Mouse (Mus musculus) brain, embryonic 18.5 days (tissue): ENCODE data around the gene Olfml2a.
A peak's percentile ranks its signal among the peaks of the same experiment; 100 is the strongest.

Experiments
- DNase-seq: peaks from one replicate; pipeline ENCODE4 v3.0.0-alpha.2; 2012; ENCODE audit warnings: low read depth, low spot score

The Olfml2a gene

DNA sequence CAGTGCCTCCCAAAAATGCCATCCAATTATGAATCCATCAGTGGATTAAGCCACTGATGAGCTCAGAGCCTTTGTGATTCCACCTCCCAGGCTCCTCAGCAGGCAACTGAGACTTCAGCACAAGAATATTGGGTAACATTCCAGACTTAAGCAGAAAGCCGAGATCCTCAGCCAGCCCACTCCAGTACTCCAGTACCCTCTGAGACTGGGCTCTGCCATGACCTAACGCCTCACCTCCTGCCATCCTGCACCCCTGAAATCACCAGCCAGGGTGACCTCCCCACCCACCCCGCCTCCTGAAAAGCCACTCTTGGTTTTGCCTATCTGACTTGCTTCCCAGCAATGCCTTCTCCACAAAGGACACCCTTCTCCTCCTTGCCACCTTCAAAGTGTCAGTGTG is 5.6 kb downstream of the Olfml2a start:
- DNase-seq, result no peak

DNA sequence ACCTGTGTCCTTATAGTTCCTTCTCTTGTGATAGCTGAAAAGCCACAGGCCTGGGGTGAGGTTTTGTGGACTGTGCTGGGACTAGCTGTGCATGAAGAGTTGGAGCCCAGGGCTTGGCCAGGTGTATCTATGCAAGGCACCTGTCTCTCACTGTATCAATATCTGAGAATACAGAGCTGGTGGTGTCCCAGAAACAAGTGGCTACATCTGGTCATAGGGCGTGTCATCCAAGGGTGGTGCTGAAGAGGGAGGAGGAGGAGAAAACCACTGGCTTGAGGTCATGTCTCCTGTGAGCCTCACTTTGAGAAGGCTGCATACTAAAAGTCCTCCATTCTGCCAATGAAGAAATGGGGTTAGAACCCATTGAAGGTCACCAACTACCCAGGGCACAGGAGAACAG is 6.2 kb downstream of the Olfml2a start:
- DNase-seq, result no peak

DNA sequence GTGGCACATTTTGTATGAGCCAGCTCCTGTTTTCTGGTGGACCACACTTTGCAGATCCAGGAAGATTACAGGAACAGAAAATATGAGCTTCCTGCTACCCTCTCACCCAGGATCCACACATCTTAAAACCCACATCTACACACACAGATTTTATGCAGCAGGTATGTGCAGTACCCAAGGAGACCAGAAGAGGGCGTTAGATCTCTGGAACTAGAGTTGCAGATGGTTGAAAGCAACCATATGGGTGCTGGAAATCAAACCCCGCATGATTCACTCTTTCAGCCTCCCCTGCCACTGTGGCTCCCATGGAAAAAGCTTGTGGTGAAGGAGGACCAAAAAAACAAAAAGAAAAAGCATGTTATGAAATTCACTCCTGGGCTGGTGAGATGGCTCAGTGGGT is 7.3 kb downstream of the Olfml2a start:
- no peak for DNase-seq

DNA sequence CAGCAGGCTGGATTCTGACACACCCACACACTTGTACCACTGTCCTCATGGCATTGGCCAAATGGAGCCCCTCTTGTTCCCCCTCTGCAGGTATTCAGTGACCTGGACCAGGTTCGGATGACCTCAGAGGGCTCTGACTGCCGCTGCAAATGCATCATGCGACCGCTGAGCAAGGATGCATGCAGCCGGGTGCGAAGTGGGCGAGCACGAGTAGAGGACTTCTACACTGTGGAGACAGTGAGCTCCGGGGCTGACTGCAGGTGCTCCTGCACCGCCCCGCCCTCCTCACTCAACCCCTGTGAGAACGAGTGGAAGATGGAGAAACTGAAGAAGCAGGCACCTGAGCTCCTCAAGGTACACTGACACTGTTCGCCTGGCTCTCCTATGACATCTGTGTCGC is 9.6 kb downstream of the Olfml2a start:
- no peak for DNase-seq

DNA sequence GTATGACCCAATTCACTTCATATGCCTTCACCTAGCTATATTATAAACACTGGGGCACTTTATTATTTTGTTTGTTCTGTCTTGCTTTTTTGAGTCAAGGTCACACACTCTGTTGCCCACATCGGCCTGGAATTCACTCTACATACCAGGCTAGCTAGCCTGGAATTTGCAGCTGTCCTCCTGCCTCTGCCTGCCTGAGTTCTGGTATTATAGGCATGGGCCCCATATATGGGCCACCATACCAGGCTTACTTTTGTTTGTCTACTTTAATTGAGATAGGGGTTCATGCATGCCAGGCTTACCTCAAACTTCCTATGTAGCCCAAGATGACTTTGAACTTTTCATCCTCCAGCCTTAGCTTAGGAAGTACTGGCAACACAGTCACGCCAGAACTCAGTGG is 10.1 kb downstream of the Olfml2a start:
- no peak for DNase-seq

DNA sequence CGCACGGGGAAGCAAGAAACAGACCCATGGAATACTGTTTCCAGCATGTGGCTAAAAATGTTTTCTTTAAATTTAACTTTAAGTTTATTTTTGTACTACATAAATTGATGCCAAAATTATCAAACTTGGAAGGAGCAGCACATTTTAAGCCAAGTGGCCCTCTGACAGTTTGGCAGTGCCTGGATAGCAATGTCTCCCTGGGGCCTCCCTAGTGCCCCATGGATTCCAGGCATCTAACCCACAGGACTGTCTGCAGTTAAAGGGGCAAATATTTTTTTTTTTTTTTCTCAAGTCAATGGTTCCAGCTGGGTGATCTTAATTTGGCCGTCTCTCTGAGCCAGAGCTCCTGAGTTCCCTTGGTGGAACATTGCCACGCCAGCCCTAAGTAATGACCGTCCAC is 11.4 kb downstream of the Olfml2a start:
- no peak for DNase-seq

DNA sequence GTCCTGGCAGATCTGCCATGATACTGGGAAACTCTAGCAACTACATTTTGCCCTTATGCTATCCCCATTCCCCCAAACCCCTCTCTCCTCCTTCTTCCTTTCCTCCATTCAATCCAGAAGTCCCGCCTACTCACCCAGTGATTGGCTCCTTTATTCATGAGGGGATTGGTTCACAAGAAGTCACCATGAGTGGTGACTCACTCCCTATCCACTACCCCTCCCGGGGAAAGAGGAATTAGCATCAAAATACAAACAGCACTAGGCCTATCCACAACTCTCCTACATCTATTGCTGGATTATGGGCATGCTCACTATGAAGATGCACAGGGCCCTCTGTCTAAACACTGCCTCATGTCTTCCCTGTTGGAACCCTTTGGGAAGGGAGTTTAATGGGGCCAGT is 12.2 kb downstream of the Olfml2a start:
- no peak for DNase-seq

DNA sequence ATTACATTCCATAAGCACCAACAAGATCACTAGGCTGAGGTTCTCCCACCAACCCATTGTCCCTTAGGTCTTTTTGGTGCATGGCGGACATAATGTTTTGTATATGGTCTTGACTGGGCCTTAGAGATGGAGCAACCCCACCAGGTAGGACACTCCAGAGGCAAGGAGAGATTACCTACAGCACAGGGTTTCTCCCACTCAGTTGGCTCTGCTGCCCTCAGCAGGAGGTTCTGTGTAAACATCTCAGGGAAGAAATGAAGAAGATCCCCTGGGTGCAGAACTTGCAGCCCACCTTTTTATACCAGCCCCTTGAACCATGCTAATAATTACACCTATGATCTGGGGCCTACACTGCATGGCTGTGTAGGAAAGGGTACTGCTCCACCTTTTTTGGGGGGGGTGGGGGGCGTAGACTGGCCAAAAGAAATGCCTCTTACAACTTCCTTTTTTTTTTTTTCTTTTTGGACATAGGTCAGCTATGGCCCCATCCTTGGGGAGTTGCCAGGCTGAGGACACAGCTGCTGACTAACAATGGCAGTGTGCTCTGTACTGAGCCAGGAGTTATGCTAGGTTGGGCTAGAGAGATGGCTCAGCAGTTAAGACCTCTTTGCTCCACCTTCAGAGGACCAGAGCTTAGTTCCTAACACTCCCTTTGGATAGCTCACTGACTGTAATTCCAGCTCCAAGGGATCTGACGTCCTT is 12.8 kb downstream of the Olfml2a start:
- no peak for DNase-seq

DNA sequence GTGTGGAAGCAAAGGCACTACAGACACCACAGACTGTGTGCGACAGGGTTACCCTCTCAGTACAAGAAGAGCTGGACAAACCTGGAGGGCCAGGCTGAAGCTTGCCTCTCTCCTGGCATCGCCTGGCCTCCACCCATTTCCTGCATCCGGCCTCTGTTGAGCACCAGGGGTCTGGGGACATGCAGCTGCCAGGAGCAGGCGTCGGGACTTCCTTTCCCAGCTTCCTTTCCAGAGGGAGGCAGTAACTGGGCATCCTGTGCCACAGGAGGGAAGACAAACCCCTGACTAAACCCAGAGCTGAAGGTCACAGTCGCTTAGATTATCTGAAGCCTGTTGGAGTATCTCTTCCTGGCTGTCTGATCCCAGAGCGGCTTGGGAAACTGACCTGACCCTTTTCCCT is 15.8 kb downstream of the Olfml2a start:
- no peak for DNase-seq

DNA sequence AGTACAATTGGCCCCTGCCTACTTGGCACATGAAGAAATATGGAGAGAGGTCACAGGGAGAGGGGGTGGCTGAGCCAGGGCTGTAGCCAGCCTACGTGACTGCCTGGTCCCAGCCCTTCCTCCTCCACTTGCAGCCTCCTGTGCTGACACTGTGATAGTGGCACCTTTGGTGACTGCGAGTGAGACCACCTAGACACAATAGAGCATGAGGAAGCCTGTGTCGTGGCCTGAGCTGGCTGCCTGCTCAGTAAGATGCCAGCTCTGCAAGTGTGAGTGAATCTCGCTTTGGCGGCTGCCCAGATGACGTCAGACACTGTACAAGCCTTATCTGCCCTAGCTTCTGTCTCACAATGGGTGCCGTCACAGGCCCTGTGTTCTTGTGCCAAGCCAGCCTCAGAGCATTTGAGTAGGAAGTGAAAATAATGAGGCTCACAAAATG is 18.5 kb downstream of the Olfml2a start:
- DNase-seq, result peak; percentile 57

DNA sequence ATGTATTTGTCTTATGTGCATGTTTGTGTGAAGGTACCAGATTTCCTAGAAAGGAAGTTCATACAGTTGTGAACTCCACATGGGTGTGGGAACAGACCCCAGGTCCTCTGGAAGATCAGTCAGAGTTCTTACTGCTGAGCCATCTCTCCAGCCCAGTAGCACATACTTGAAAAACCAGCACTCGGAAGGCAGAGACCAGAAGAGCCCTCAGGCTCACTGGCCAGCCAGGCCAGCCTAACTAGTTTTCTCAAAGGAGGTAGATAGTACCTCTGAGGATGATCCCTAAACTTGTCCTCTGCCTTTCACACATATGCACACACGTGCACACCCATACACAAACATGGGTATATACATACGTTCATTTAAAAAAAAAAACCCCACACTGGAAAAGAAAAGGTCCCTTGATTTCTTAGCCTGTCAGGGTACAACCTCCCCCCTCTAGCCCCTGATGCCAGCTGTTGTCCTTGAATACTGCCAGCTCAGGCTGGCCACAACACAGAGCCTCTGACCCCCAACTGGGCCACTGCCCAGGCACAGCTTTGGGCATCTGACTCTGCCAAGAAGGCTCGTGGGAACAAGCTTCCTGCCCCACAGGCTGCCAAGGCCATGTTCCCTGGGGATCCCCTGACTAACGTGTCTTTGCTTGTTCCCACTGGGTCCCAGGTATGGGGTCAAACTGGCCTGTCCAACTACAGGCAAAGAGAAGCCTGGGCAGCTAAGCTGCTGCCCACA is 21.5 kb downstream of the Olfml2a start:
- DNase-seq, result no peak

DNA sequence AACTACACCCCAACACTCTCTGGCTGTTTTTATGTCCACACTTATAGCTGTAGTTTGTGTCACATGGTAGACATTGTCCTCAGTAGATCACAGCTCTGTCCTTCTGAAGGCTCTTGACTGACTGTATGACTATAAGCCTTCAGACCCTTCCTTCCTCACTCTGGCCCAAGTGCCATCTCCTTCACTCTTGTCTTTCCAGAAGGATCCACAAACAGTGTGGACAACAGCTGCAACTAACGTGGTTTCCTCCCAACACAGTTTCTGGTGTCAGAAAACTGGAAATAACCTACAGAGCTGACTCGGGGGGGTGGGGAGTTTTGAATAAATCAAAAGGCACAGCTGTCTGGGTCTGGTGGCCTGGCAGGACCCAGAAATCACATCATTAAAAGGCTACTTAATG is 24.3 kb downstream of the Olfml2a start:
- no peak for DNase-seq

DNA sequence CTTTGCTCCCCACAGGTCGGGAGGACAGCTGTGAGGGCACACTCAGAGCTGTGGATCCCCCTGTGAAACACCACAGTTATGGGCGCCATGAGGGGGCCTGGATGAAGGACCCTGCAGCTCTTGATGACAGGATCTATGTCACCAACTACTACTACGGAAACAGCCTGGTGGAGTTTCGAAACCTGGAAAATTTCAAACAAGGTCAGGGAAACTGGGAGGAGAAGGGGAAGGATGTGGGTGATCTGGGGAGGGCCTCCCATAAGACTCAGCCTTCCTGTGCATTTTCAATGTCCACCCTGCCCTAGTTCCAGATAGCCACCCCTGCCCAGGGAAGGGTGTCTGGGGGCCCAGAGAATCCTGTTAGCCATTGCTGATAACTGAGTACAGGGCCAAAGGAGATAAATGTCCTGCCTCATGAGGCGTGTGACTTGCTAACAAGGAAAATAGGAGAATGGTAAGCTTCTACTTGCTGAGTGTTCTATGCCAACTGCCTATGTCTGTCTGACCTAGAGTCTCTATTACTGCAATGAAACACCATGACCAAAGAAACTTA is 26.0 kb downstream of the Olfml2a start:
- DNase-seq, result no peak

DNA sequence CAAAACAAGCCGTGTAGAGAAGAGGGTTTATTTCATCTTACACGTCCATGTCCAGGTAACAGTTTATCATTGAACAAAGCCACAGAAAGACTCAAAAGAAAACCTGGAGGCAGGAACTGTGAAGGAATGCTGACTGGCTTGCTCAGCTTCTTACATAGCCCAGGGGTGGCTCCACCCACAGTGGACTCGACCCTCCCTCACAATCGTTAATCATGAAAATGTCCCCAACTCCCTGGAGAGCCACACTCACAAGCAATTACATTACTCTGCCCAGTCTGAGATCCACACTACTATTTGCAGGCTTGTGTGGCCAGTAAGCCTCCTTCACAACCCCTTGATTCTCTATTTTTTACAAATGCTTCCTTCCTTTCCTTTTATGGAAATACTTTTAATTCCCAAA is 32.4 kb downstream of the Olfml2a start:
- no peak for DNase-seq

DNA sequence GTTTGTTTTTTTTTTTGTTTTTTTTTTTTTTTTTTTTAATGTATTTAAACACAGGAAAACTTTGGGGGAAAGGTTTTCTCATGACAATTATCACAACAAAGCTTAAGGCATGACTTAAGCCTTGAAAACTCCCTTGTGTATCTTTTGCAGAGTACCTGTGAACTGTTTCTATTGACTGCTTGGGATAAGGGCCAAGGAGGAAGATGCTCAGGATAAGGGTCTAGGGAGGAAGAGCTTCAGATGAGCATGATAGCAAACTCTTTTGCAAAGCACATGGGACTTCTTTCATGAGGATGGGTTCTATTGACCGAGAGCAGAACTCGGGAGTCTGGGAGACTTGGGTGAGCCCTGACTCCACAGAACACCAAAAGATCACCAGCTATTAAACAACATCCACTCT is 37.9 kb downstream of the Olfml2a start:
- no peak for DNase-seq

DNA sequence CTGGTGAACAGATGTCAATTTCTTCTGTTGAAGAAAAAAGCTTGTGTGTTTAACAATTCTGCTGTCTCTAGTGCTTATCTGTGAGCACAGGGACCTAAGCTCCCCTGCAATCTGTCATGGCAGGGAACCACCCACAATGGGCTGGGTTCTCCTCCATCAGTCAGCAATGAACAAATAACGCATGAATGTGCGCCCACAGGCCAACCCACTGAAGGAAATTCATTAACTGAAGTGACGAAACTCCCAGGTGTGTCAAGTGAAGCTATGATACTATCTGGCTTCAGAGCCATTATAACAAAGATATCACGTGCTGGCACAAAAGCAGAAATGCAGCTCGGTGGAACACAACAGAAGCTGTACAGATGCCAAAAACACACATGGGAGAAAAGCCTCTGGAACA is 38.3 kb downstream of the Olfml2a start:
- DNase-seq, result no peak

DNA sequence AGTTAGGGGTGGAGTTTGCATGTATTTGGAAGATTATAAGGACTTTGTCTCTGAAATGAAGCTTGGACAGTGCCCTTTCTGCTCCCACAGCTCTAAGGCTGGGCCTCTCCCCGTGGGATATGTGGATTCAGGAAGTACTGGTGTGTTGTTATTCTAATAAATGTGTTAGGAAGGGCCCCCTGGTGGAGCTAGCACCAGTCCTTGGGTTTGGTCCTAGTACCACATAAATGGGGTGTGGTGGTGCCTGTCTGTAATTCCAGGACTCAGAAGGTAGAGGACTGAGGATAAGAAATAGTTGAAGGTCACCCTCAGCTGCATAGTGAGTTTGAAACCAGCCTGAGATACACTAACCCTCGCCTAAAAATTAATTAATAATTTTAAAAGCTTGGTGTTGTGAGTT is 41.4 kb downstream of the Olfml2a start:
- DNase-seq, result no peak

DNA sequence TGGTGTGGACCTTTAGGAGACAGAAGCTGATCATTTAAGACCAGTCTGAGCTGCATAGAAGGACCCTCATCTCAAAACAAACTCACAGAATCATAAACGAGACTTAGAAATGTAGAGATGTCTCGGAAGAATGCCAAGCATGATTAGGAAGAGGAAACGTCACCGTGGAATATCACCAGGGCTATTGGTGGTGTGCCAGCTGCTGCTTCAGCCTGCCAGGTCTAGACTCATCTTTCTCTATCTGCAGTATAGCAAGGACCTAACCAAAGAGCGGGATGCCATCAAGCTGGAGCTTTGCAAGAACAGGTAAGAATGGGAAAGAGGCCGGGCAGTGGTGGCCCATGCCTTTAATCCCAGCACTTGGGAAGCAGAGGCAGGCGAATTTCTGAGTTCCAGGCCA is 41.9 kb downstream of the Olfml2a start:
- DNase-seq, result no peak

DNA sequence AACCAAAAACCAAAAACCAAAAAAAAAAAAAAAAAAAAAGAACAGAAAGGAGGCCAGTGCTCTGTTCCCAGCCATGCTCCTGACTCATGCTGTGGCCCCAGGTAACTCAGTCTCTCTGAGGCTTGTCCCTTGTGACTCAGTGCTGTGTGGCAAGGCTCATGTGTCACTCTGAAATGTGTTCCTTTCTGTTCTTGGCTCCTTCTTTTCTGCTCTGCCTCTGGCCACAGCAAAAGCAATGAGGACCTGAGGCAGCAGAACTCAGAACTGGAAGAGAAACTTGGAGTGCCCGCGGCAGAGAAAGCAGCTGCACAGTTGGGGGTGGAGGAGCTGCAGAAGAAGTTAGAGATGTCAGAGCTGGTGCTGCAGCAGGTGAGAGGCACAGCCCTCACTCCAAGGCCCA is 42.4 kb downstream of the Olfml2a start:
- no peak for DNase-seq

DNA sequence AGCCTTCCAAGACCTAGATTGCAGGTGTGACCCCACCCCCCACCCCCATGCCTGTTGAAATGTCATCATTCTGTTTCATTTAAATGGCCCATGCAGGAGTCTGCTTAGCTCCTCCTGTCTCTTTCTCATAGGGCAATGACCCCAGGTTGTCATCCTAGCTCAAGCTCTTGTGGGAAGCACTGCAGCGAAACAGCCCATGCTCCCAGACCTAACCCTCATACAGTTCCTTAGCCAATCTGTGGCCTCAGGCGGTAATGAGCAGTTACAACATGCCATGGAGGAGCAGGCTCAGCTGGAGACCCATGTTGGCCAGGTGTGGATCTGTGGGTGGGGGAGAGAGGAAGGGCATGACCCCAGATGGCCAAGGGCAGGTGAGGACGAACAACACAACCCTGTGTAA is 43.4 kb downstream of the Olfml2a start:
- DNase-seq, result no peak

DNA sequence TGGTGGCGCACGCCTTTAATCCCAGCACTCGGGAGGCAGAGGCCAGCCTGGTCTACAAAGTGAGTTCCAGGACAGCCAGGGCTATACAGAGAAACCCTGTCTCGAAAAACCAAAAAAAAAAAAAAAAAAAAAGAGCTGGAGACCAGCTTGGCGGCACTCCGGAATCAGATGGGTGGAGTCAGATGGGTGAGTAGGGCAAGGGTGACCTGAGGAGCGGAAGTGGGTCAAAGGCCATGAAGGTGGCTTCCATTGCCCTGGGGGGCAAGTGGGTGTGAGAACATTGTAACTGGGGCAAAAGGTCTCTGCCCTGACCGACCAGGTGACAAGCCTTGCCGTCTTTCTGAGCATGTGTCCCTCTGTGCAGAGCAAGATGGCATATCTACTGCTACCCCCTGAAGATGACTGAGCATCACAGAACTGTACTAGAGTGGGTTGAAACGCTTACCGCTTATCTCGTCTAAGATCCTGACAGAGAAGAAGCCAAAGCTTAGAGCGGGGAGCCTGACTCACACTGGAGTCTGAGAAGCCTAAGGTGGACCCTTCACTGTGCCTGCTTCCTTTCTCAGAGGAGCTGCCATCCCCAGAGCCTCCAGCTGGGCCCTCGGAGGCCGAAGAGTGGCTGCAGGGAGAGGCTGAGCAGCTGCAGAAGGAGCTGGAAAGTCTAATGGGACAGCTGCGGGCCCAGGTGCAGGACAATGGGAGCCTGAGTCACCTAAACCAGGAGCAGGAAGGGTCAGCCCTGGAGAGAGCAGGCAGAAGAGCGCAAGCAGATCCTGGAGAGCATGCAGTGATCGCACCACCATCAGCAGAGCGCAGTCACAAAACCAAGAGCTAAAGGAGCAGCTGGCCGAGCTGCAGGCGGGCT is 44.4 kb downstream of the Olfml2a start:
- no peak for DNase-seq

DNA sequence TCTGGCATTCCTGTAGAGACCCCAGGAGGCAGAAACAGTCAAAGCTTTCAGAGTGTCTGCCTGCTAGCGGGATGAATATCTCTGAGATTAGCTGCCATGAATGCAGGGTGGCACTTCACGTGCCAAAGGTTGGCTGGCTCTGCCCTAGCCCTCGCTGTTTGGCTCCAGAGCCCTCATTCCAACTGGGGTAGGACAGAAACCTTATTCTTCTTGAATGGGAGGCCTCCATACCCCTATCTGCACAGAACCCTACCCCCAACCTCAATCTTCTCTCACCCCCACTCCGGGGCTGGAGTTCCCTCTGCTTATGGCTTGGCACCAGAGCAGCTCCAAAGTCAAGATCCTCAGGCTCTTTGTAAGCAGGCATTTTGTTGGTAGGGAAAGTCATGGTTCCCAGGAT is 46.1 kb downstream of the Olfml2a start:
- DNase-seq, result no peak
